Mouse (Mus musculus) bone marrow macrophage, adult 2 months (primary cell): ENCODE results near the gene Hunk. TPM values are rescaled to one million over a fixed set of nuclear protein-coding genes. Genes with fewer than 3 reads are reported as not detected.

Source experiments
- H3K27ac ChIP-seq: 2 replicates; pipeline ENCODE4 v1.5.1; 2012; ENCODE audit warnings: low read depth, low read length; ENCODE audit not compliant: insufficient read depth
- H3K4me1 ChIP-seq: 2 replicates; pipeline ENCODE4 v1.6.1; 2012; ENCODE audit warnings: low read length; ENCODE audit not compliant: control insufficient read depth, insufficient read depth
- H3K4me3 ChIP-seq: 2 replicates; pipeline ENCODE4 v1.5.1; 2012; ENCODE audit warnings: mild to moderate bottlenecking, low read length, moderate library complexity; ENCODE audit not compliant: insufficient read depth
- CTCF ChIP-seq: IDR thresholded peaks from 2 replicates; pipeline ENCODE4 v1.5.1; 2012; ENCODE audit warnings: low read depth, mild to moderate bottlenecking, low read length, moderate library complexity
- POLR2A ChIP-seq: IDR thresholded peaks from 2 replicates; pipeline ENCODE4 v1.6.1; 2012; ENCODE audit warnings: mild to moderate bottlenecking, low read depth, low read length, borderline replicate concordance
- polyA plus RNA-seq: library from polyadenylated mRNA; stranded (reverse); fragments of >200 nt; gene quantifications from 2 replicates; pipeline ENCODE4 v1.2.4, GENCODE M21; 2012; ENCODE audit not compliant: missing spikeins, insufficient read depth, insufficient read length

Hunk gene
- polyA plus RNA-seq, 1 experiment = 0.17 TPM

DNA sequence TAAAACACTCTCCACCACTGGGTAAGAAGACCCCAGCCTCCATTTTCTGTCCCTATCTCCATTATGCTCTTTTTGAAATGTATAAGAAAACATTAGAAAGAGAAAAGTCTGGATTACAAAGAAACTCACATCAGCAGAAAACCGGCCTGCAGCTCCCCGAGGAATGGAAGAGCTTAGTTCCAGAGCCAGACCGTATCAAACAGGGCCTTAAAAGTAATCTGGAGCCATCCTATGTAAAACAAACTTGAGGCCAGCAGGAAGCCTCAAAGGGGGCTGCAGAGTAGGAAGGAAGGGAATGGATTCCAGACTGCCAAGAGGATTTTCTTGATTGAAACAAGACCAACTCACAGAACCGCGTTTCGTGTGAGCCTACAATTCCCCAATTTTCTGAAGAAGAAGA lies 22.9 kb upstream of the Hunk start:
- TF ChIP-seq POLR2A (no peak), CTCF (no peak)
- H3K4me3 ChIP-seq = no peak overlapping the region

DNA sequence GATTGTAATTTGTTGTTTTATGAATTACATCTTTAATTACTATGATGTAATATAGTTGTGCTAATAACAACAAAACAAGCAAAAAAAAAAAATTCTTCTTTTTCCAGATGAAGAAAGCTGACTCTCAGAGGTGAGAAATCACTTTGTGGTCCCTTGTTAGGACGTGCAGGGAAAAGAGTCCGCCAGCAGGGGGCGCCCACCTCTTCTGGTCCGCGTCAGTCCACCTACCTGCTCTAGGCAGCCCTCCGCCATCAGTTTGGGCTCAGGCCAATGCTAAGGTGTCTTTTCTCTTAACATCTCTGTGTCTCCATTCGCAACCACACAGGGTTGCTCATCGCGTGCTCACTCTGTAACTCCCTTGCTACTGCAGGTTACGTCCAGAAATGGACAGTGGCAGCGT lies 5.9 kb upstream of the Hunk start:
- Histone ChIP-seq H3K4me1 (no peaks in the 10 kb centered on the region), H3K4me3 (no peak overlapping the region), H3K27ac (no peak overlapping the region)
- TF ChIP-seq CTCF = peak; percentile 84
- no peak for TF ChIP-seq POLR2A

More for the DNA sequence above, 22.9 kb upstream of the Hunk start:
- no peaks in the 10 kb centered on the region for H3K4me1 ChIP-seq
- H3K27ac ChIP-seq = no peak overlapping the region

DNA sequence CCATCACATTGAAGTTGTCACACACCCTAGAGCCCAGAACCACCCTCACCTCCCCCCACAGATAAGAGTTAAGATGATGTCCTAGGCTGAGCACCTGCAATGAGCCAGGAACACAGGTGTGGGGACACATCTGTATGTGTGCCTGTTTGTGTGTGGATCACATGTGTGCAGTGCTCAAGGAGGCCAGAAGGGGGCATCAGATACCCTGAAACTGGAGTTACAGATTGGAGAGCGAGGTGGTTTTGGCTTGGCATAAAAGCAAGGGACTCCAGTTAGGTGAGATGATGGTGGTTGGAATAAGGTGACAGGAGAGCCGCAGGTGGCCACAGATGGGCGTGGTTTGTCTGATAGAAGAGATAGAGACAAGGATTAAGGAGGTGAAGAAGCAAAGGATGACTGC lies 4.2 kb upstream of the Hunk start:
- no peak for TF ChIP-seq POLR2A
- TF ChIP-seq CTCF = peak; percentile 56; the same call in 1 of the 2 replicates
- no peaks in the 10 kb centered on the region for H3K4me1 ChIP-seq
- no peak overlapping the region for H3K4me3 ChIP-seq
- H3K27ac ChIP-seq = no peak overlapping the region

DNA sequence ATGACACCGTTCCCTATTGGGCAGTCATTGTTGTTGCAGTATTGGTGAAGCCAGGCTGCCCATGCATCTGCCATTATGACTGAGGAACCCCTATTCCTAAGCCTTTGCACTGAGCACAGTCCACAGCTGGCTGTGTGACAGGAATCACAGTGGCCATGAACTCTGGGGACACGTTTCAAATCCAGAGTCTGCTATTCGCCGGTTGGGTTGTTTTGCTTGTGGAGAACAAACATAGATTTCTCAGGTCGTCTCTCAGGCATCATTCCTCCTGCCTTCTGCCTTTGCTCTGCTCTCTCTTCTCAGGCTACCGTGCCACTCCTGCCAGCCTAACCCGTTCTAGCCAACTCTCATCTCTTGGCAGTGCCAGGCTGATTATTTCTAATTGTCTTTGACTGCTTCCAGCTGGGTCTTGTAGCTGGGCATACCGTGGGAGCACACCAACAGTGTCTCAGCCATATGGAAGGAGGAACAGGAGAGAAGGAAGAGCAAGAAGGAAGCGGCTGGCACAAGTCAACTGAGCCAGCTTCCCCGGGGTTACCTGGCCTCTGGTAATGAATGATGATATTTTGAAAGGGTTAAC lies 3.0 kb upstream of the Hunk start:
- no peak for TF ChIP-seq CTCF
- no peak for TF ChIP-seq POLR2A
- Histone ChIP-seq H3K4me3 (no peak overlapping the region), H3K4me1 (no peaks in the 10 kb centered on the region), H3K27ac (no peak overlapping the region)

DNA sequence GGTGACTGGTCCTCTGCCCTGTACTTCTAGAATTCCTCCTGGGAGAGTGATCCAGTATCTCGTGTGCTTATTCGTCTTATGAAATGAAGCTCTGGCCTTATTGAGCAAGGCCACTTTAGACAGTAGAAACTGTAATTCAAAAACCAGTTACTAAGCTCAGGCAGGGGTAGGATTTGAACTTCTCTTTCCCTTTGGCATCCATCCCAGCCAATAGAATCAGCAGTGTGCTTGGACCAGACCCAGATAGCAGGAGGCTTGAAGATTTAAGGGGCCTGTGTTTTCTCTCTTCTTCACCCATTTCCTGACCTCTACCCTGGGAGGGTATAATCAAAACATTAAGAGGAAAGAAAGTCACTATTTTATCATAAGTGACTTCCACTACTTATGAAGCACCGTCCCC lies 1.8 kb upstream of the Hunk start:
- Histone ChIP-seq H3K4me1 (no peaks in the 10 kb centered on the region), H3K27ac (no peak overlapping the region), H3K4me3 (no peak overlapping the region)
- no peak for TF ChIP-seq POLR2A
- TF ChIP-seq CTCF = no peak

DNA sequence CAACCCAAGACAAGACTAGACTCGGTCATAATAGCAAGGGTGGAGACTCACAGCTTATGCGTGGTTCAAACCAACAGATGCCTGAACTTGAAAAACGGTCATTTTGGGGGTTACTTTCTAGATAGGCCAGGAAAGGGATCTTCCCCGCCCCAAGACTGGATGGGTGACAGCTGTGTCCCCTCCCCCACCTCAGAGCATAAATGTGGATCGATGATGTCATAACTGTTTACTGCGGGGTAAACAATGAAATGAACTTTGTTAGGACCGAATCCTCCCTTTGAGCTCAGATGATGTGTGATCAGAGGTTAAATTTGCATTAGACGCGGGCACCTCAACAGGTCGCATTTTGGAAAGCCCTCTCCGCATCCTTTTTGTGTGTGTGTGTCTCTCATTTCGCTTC lies 967 bp upstream of the Hunk start:
- no peak overlapping the region for H3K4me3 ChIP-seq
- no peak for TF ChIP-seq POLR2A
- TF ChIP-seq CTCF = no peak
- H3K4me1 ChIP-seq = no peaks in the 10 kb centered on the region
- no peak overlapping the region for H3K27ac ChIP-seq

DNA sequence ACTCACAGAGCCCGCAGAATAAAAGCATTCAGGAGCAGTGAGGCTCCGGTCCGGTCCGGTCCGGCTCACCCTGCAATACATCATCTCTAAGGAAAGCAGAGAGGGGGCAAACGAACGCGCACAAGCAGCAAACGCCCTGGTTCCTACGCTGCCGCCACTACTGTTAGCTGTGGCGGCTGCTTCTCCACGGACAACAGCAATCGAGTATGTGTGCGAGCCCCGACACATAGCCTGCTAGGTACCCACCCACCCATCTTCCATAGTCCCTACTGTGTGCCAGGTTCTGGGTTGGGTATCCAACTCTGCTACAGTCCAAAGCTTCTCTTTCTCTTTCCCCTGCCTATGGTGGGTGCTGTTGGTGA lies 506 bp upstream of the Hunk start:
- H3K27ac ChIP-seq = no peak overlapping the region
- TF ChIP-seq CTCF (no peak), POLR2A (no peak)
- no peaks in the 10 kb centered on the region for H3K4me1 ChIP-seq
- H3K4me3 ChIP-seq = peak overlapping the region; percentile 57

DNA sequence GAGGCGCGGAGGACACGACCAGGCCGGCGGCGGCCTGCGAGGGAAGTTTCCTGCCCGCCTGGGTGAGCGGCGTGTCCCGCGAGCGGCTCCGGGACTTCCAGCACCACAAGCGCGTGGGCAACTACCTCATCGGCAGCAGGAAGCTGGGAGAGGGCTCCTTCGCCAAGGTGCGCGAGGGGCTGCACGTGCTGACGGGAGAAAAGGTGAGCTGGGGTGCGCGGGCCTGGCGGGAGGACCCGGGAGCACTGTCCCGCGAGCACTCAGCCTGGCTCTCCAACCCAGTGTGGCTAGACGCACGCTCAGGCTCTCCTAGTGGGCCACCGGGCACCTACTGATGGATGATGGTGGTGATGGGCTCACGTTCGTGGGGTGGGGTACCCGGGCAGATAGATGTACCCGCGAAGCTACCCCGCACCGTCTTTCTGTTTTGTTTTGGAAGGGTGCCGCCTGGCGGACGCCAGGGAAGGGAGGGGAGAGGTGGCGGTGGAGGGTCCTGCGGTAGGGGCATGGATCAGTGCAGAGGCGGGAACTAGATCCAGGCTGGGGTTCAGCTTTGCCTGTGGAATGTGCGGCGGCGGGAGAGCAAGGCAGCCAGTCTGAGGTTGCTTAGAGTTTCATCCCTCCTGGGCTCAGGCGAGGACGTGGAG lies 824 bp downstream of the Hunk start:
- Histone ChIP-seq H3K4me3 (peak overlapping the region; percentile 57), H3K4me1 (no peaks in the 10 kb centered on the region), H3K27ac (no peak overlapping the region)
- TF ChIP-seq CTCF (peak; percentile 53; the same call in 1 of the 2 replicates), POLR2A (no peak)

DNA sequence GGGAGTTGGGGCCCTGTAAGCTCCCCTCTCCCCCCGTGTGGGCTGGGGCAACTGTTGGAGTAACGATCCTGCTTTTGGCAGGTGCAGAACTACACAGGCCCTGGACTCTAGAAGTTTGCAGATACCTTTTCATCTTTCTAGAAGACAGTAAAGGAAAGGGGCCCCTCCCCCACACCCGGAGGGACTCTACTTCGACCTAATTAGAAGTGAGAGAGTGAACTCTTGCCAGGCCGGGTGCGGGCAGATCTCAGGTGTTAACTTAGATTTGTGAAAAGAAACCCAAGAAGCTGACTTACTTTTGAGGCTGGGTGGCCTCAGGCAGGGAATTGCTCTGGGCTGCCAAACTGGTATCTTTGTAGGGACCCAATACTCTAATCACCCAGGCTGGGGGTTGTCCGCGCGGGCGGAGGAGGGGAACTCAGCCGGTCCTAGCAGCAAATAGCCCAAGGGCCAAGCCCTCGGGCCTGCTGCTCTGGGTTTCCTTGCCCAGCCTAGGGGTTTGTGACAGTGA lies 1.4 kb downstream of the Hunk start:
- Histone ChIP-seq H3K4me1 (no peaks in the 10 kb centered on the region), H3K27ac (no peak overlapping the region), H3K4me3 (no peak overlapping the region)
- TF ChIP-seq POLR2A (no peak), CTCF (no peak)

DNA sequence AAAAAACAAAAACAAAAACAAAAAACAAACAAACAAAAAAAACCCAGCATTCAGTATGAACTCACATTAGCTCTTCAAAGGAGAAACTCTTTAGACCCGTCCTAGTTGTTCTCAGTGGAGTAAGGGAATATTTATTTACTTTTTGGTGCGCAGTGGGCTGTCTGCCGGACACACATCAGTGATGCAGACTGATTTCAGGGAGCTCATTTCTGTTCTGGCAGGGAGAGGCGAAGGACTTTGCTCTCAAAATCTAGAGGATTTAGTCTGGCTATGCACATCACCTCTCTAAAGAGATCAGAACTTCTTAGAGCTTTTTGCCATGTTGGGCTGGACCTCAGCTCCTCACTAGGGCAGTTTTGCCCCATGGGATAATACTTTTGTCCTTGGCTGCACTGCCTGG lies 2.1 kb downstream of the Hunk start:
- TF ChIP-seq POLR2A (no peak), CTCF (no peak)
- no peak overlapping the region for H3K27ac ChIP-seq
- H3K4me3 ChIP-seq = no peak overlapping the region
- H3K4me1 ChIP-seq = no peaks in the 10 kb centered on the region
